Mouse (Mus musculus): ENCODE measurements at regions not wholly inside any gene's neighbourhood (a gene's known extent, or its start where the extent isn't known, plus 50 kb on each side); places are given as distances from the start of the nearest gene placed in this dataset.

- no peak for TF ChIP-seq CTCF (IDR thresholded peaks at IDR 0.05; ENCODE audit: low read depth)
- TF ChIP-seq EP300 (IDR thresholded peaks at IDR 0.05; ENCODE audit: low read depth) = no peak
Observed at GRCm38 (mm10) chr3:120843623-120844022, 327.9 kb downstream of the Rwdd3 start.
